Mouse (Mus musculus) stomach, postnatal 0 days (tissue): Measurements from ENCODE around the gene Mea1. TPM values are rescaled to one million over a fixed set of nuclear protein-coding genes. Genes with fewer than 3 reads are reported as not detected.

Experiments
- ATAC-seq: fragments of 200-750 bp; cut with Nextera tagmentation; 2 replicates; pipeline ENCODE4 v1.8.0; 2017; ENCODE audit not compliant: low FRiP score, low TSS enrichment
- DNase-seq: peaks from one replicate; pipeline ENCODE4 v3.0.0-alpha.2; 2016; ENCODE audit warnings: low spot score
- H3K27ac ChIP-seq: fragments of 300-500 bp; sonication (generic); replicated peaks from 2 replicates; pipeline ENCODE4 v1.5.1; 2014; ENCODE audit warnings: mild to moderate bottlenecking, control low read depth
- H3K27me3 ChIP-seq: fragments of 300-500 bp; sonication (generic); 2 replicates; pipeline ENCODE4 v1.6.1; 2014; ENCODE audit warnings: low read length; ENCODE audit not compliant: control insufficient read depth, insufficient read depth
- H3K36me3 ChIP-seq: fragments of 300-500 bp; sonication (generic); 2 replicates; pipeline ENCODE4 v1.6.1; 2014; ENCODE audit warnings: low read length, mixed read lengths; ENCODE audit not compliant: control insufficient read depth, insufficient read depth
- H3K4me1 ChIP-seq: fragments of 300-500 bp; sonication (generic); replicated peaks from 2 replicates; pipeline ENCODE4 v1.6.1; 2014; ENCODE audit warnings: antibody characterized with exemption; ENCODE audit not compliant: control insufficient read depth, insufficient read depth
- H3K4me2 ChIP-seq: fragments of 300-500 bp; sonication (generic); replicated peaks from 2 replicates; pipeline ENCODE4 v1.6.1; 2014; ENCODE audit warnings: low read depth, mild to moderate bottlenecking, control low read depth, moderate library complexity
- H3K4me3 ChIP-seq: fragments of 300-500 bp; sonication (generic); 2 replicates; pipeline ENCODE4 v1.5.1; 2014; ENCODE audit warnings: low read depth, low read length, control low read depth
- H3K9ac ChIP-seq: fragments of 300-500 bp; sonication (generic); 2 replicates; pipeline ENCODE4 v1.6.1; 2014; ENCODE audit warnings: mild to moderate bottlenecking, low read length, control low read depth, mixed read lengths
- H3K9me3 ChIP-seq: fragments of 300-500 bp; sonication (generic); 2 replicates; pipeline ENCODE4 v1.6.1; 2016; ENCODE audit warnings: low read length; ENCODE audit not compliant: control insufficient read depth
- CTCF ChIP-seq: IDR thresholded peaks from 2 replicates; pipeline ENCODE4 v1.5.1; 2016; ENCODE audit warnings: antibody characterized with exemption, low read depth, mild to moderate bottlenecking, moderate library complexity
- EP300 ChIP-seq: optimal IDR thresholded peaks from 2 replicates; pipeline ENCODE3; 2016; ENCODE audit warnings: antibody characterized with exemption
- WGBS: fragments of 180-500 bp; shearing (Covaris S2); extraction: QIAGEN DNeasy Blood & Tissue Kit; methylation state at CpG from one replicate; pipeline ENCODE4 v1.1.7; 2014; 5-methylcytosine and 5-hydroxymethylcytosine counted together
- polyA plus RNA-seq: library from polyadenylated mRNA; unstranded; fragments of >200 nt; fragmentation: Nextera tagmentation; extraction: Ambion mirVana; gene quantifications from 2 replicates; pipeline ENCODE4 v1.2.1, GENCODE M21; 2015

The Mea1 gene
- polyA plus RNA-seq, 1 experiment from 2014 or later: 142 TPM

- H3K4me1 ChIP-seq: no peaks in the 10 kb centered on the region
- 81% methylated on average over 14 of the region's 20 CpGs for WGBS
- H3K27ac ChIP-seq: no peak overlapping the region
- H3K27me3 ChIP-seq: no peaks in the 10 kb centered on the region
- no peak for ATAC-seq
- H3K36me3 ChIP-seq: peaks cover 10% of the 10 kb centered on the region; the same call in 1 of the 2 replicates
- no peaks in the 10 kb centered on the region for H3K9me3 ChIP-seq
- TF ChIP-seq EP300: no peak
- no peak for TF ChIP-seq CTCF
- H3K4me3 ChIP-seq: no peak overlapping the region
- DNase-seq: no peak
- H3K4me2 ChIP-seq: no peak overlapping the region
- no peak overlapping the region for H3K9ac ChIP-seq
These were observed 46.0 kb downstream of the Mea1 start for GRCm38 (mm10) chr17:46724477-46725084.

GRCm38 (mm10) chr17:46725273-46725672 lies 46.7 kb downstream of the Mea1 start:
- ATAC-seq (peak; percentile 9; the same call in 1 of the 2 replicates), DNase-seq (peak; percentile 41)
- 58% methylated on average over 9 of the region's 9 CpGs for WGBS
- no peak overlapping the region for H3K9ac ChIP-seq
- no peaks in the 10 kb centered on the region for H3K4me1 ChIP-seq
- H3K27me3 ChIP-seq: no peaks in the 10 kb centered on the region
- H3K27ac ChIP-seq: no peak overlapping the region
- H3K4me3 ChIP-seq: no peak overlapping the region
- H3K9me3 ChIP-seq: no peaks in the 10 kb centered on the region
- H3K4me2 ChIP-seq: no peak overlapping the region
- no peak for TF ChIP-seq EP300
- TF ChIP-seq CTCF: peak; percentile 76
- H3K36me3 ChIP-seq: peaks cover 8% of the 10 kb centered on the region; the same call in 1 of the 2 replicates

GRCm38 (mm10) chr17:46725731-46726645 lies 47.4 kb downstream of the Mea1 start:
- no peak overlapping the region for H3K4me3 ChIP-seq
- H3K9ac ChIP-seq: no peak overlapping the region
- 92% methylated on average over 26 of the region's 26 CpGs for WGBS
- H3K4me1 ChIP-seq: no peaks in the 10 kb centered on the region
- TF ChIP-seq CTCF: no peak
- no peak for TF ChIP-seq EP300
- no peaks in the 10 kb centered on the region for H3K9me3 ChIP-seq
- DNase-seq (no peak), ATAC-seq (no peak)
- H3K27ac ChIP-seq: no peak overlapping the region
- H3K27me3 ChIP-seq: no peaks in the 10 kb centered on the region
- H3K4me2 ChIP-seq: no peak overlapping the region
- H3K36me3 ChIP-seq: peaks cover 7% of the 10 kb centered on the region; the same call in 1 of the 2 replicates

- no peaks in the 10 kb centered on the region for H3K4me1 ChIP-seq
- H3K36me3 ChIP-seq: 0 out of 2 replicates have a peak, but pooled peaks cover 7% of the 10 kb centered on the region
- H3K9ac ChIP-seq: no peak overlapping the region
- H3K27me3 ChIP-seq: no peaks in the 10 kb centered on the region
- DNase-seq: no peak
- ATAC-seq: no peak
- WGBS: 92% methylated on average over 11 of the region's 11 CpGs
- H3K4me3 ChIP-seq: no peak overlapping the region
- TF ChIP-seq CTCF (no peak), EP300 (no peak)
- no peaks in the 10 kb centered on the region for H3K9me3 ChIP-seq
- no peak overlapping the region for H3K27ac ChIP-seq
- H3K4me2 ChIP-seq: no peak overlapping the region
These were observed 48.7 kb downstream of the Mea1 start for GRCm38 (mm10) chr17:46727271-46727670.

- DNase-seq: peak; percentile 42
- WGBS: 46% methylated on average over 6 of the region's 6 CpGs
- Histone ChIP-seq H3K4me1 (no peaks in the 10 kb centered on the region), H3K27me3 (no peaks in the 10 kb centered on the region), H3K4me3 (no peak overlapping the region), H3K9ac (no peak overlapping the region), H3K27ac (no peak overlapping the region), H3K4me2 (no peak overlapping the region), H3K36me3 (0 out of 2 replicates have a peak, but pooled peaks cover 7% of the 10 kb centered on the region), H3K9me3 (no peaks in the 10 kb centered on the region)
- TF ChIP-seq EP300 (no peak), CTCF (peak; percentile 62)
- no peak for ATAC-seq
These were observed 49.4 kb downstream of the Mea1 start for GRCm38 (mm10) chr17:46728021-46728420.
